8 mouse cellular contexts compared by ENCODE assay signal in genomic region chr17:15564928-15565300, GRCm38 (mm10). TPM values are rescaled to one million over a fixed set of nuclear protein-coding genes. Genes with fewer than 3 reads are reported as not detected.
DNase-seq lines count a peak whose midpoint lies in the region; ATAC-seq lines count a peak whose summit lies in the region.

No protein-coding gene starts in this region.

- peak overlapping the region; percentile 49 for H3K4me2 ChIP-seq in hindbrain, embryonic 11.5 days (replicated peaks; ENCODE audit: low read depth, low read length)
- peak overlapping the region; percentile 91 for H3K4me2 ChIP-seq in liver, embryonic 15.5 days

- 54% methylated on average over 12 of the region's 12 CpGs for WGBS in hindbrain, embryonic 11.5 days
- WGBS in liver, embryonic 15.5 days (ENCODE audit: insufficient replicate concordance) = 43% methylated on average over 12 of the region's 12 CpGs

- H3K36me3 ChIP-seq in hindbrain, embryonic 11.5 days (ENCODE audit: control insufficient read depth, insufficient read depth, low read length) = no peaks in the 10 kb centered on the region
- no peaks in the 10 kb centered on the region for H3K36me3 ChIP-seq in liver, embryonic 15.5 days (replicated peaks)

- no peaks in the 10 kb centered on the region for H3K27me3 ChIP-seq in hindbrain, embryonic 11.5 days (ENCODE audit: control insufficient read depth, insufficient read depth, low read length)
- H3K27me3 ChIP-seq in liver, embryonic 15.5 days = peaks cover 15% of the 10 kb centered on the region

- peak; percentile 7 for DNase-seq in adrenal gland, postnatal 10 days
- DNase-seq in adrenal gland, postnatal 25 days = no peak
- peak; percentile 30 to 32 for DNase-seq in right cerebral cortex, postnatal 10 days (ENCODE audit: low spot score in 2 of 2)
- DNase-seq in right cerebral cortex, postnatal 14 days = no peak
- peak; percentile 28 for DNase-seq in hindbrain, embryonic 11.5 days (ENCODE audit: low spot score)
- no peak for DNase-seq in ovary, postnatal 36 days (ENCODE audit: low spot score)
- DNase-seq in c-Kit-positive CD71-positive TER-119-positive erythroid progenitor cells, embryonic 14.5 days (ENCODE audit: low spot score) = no peak

- peak overlapping the region; percentile 46 for H3K4me3 ChIP-seq in hindbrain, embryonic 11.5 days (ENCODE audit: low read depth, low read length)
- peak overlapping the region; percentile 68 for H3K4me3 ChIP-seq in liver, embryonic 15.5 days (replicated peaks)

- peak overlapping the region; percentile 31; the same call in 1 of the 2 replicates for H3K9ac ChIP-seq in hindbrain, embryonic 11.5 days (ENCODE audit: low read depth, low read length)
- no peak overlapping the region for H3K9ac ChIP-seq in liver, embryonic 15.5 days

- no peaks in the 10 kb centered on the region for H3K4me1 ChIP-seq in hindbrain, embryonic 11.5 days (replicated peaks; ENCODE audit: control insufficient read depth, insufficient read depth, low read length)
- peaks cover 13% of the 10 kb centered on the region for H3K4me1 ChIP-seq in liver, embryonic 15.5 days (replicated peaks)

- H3K9me3 ChIP-seq in hindbrain, embryonic 11.5 days (ENCODE audit: control insufficient read depth, low read length) = no peaks in the 10 kb centered on the region
- no peaks in the 10 kb centered on the region for H3K9me3 ChIP-seq in liver, embryonic 15.5 days (replicated peaks)

- ATAC-seq in hindbrain, embryonic 11.5 days (ENCODE audit: low FRiP score) = peak; percentile 11; the same call in 1 of the 2 replicates
- no peak for ATAC-seq in liver, embryonic 15.5 days (ENCODE audit: insufficient read depth)

- H3K27ac ChIP-seq in hindbrain, embryonic 11.5 days (ENCODE audit: low read depth, low read length) = no peak overlapping the region
- no peak overlapping the region for H3K27ac ChIP-seq in liver, embryonic 15.5 days (replicated peaks)

RNA-seq across cellular contexts. Expression of gene Prdm9, which starts 0.8 kb away (rescaled TPM):
- 1 to 10 TPM; 6.8 to 9.0 TPM for total RNA-seq in adrenal gland, postnatal 10 days (2021)
- total RNA-seq in adrenal gland, postnatal 25 days (2021) = 7.4 and 9.1 TPM in 2 replicates
- polyA plus RNA-seq in hindbrain, embryonic 11.5 days (2014; fragmentation: Nextera tagmentation; extraction: Ambion mirVana) = 0.85 and 1.7 TPM in 2 replicates
- polyA plus RNA-seq in liver, embryonic 15.5 days (2015; fragmentation: Nextera tagmentation; extraction: Ambion mirVana) = 0.46 and 0.66 TPM in 2 replicates

RNA-seq across cellular contexts. Expression of gene Pdcd2, which starts 37.8 kb away (rescaled TPM):
- 10 to 100 TPM; 30.0 to 32.8 TPM for total RNA-seq in adrenal gland, postnatal 10 days (2021)
- total RNA-seq in adrenal gland, postnatal 25 days (2021) = 34.2 and 45.3 TPM in 2 replicates
- 66.9 and 68.3 TPM in 2 replicates for polyA plus RNA-seq in hindbrain, embryonic 11.5 days (2014; fragmentation: Nextera tagmentation; extraction: Ambion mirVana)
- polyA plus RNA-seq in liver, embryonic 15.5 days (2015; fragmentation: Nextera tagmentation; extraction: Ambion mirVana) = 19.8 and 21.3 TPM in 2 replicates

Comparison
In these comparisons a context has a peak if more than half of its experiments do, and no peak if none do; other contexts are left out.
1. DNase-seq: peak in adrenal gland, postnatal 10 days (single experiment), right cerebral cortex, postnatal 10 days (2 of 2) and hindbrain, embryonic 11.5 days (single experiment); none in adrenal gland, postnatal 25 days (single experiment), right cerebral cortex, postnatal 14 days (single experiment), ovary, postnatal 36 days (single experiment) and c-Kit-positive CD71-positive TER-119-positive erythroid progenitor cells, embryonic 14.5 days (single experiment).